8 mouse cellular contexts compared by ENCODE assay signal in genomic region chr6:16978206-16978505, GRCm38 (mm10).
DNase-seq lines count a peak whose midpoint lies in the region.

No protein-coding gene starts in this region.

- intact Hi-C loops in heart, postnatal 36 days (cut with DNase I), result no loop called here

- peak; percentile 11 to 29 for DNase-seq in heart, postnatal 36 days
- no peak for DNase-seq in heart, adult 11 months
- DNase-seq in right cerebral cortex, postnatal 10 days (ENCODE audit: low spot score in 2 of 2), result peak; percentile 44 to 65
- DNase-seq in right cerebral cortex, postnatal 25 days, result no peak
- peak; percentile 84 for DNase-seq in adipocyte (ENCODE audit: low spot score)
- peak; percentile 60 for DNase-seq in kidney, postnatal 4 days
- peak; percentile 71 for DNase-seq in retina, postnatal 1 day
- no peak for DNase-seq in gastrocnemius, adult 8-10 months (ENCODE audit: low spot score in 2 of 2)

Comparison
In these comparisons a context has a peak if more than half of its experiments do, and no peak if none do; other contexts are left out.
1. DNase-seq: peak in heart, postnatal 36 days (2 of 2), right cerebral cortex, postnatal 10 days (2 of 2), adipocyte (single experiment), kidney, postnatal 4 days (2 of 2) and retina, postnatal 1 day (single experiment); none in heart, adult 11 months (single experiment), right cerebral cortex, postnatal 25 days (single experiment) and gastrocnemius, adult 8-10 months (0 of 2).